Comparison of ENCODE assay signal across 25 mouse cellular contexts in the genomic region with DNA sequence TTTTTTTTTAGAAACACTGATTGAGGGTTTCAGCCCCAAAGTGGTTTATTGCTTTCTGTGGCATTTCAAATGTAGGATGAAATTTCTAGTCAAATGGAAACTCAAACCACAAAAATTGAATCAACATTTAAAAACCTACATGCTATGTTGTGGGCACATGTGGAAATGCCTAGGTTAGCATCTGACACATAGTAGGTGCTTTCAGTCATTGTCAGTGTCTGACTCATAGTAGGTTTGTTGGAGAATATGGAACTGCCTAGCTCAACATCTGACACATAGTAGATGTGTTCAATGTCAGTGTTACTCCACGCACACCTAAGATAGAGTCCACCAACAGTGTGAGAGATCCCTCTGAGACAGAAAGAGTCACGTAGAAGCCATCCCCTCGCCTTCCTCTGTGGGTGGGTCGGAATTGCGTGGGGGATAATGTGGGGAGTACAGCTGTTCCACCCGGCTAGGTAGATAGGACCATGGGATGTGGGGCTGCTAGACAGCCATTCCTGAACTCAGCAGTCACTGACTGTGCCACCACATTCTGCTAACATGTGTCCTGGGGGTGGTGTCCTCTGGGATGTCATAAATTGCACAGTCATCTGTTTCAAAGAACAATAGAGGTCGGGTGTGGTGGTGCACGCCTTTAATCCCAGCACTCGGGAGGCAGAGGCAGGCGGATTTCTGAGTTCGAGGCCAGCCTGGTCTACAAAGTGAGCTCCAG. TPM values are rescaled to one million over a fixed set of nuclear protein-coding genes. Genes with fewer than 3 reads are reported as not detected.
"Had no signal": no experiment of that assay in that cellular context is flagged by ENCODE, and none has a peak within 500 bp of the region (broad histone marks: within the 10 kb centered on the region; RNA-seq: fewer than 3 reads in every experiment).

No protein-coding gene starts in this region.

- H3K27ac ChIP-seq: heart, adult 2 months; heart, embryonic 13.5 days; heart, embryonic 15.5 days; hindbrain, embryonic 10.5 days; hindbrain, embryonic 12.5 days; hindbrain, embryonic 14.5 days; kidney, embryonic 15.5 days; kidney, postnatal 0 days; left cerebral cortex, adult 2 months; limb, embryonic 10.5 days; limb, embryonic 12.5 days; liver, embryonic 13.5 days; liver, embryonic 15.5 days had no signal

- H3K9ac ChIP-seq: heart, embryonic 13.5 days; heart, embryonic 15.5 days; hindbrain, embryonic 12.5 days; hindbrain, embryonic 14.5 days; kidney, embryonic 15.5 days; limb, embryonic 12.5 days; liver, embryonic 13.5 days; liver, embryonic 15.5 days had no signal

- H3K4me1 ChIP-seq: heart, embryonic 13.5 days; heart, embryonic 15.5 days; kidney, embryonic 15.5 days; limb, embryonic 10.5 days; limb, embryonic 12.5 days; liver, embryonic 13.5 days; liver, embryonic 15.5 days had no signal

- H3K4me3 ChIP-seq: heart, adult 2 months; heart, embryonic 13.5 days; heart, embryonic 15.5 days; hindbrain, embryonic 10.5 days; hindbrain, embryonic 12.5 days; kidney, embryonic 15.5 days; left cerebral cortex, adult 2 months; limb, embryonic 10.5 days; limb, embryonic 12.5 days; liver, embryonic 13.5 days; liver, embryonic 15.5 days had no signal

- H3K36me3 ChIP-seq: heart, embryonic 13.5 days; heart, embryonic 15.5 days; hindbrain, embryonic 10.5 days; hindbrain, embryonic 12.5 days; kidney, embryonic 15.5 days; limb, embryonic 10.5 days; limb, embryonic 12.5 days; liver, embryonic 13.5 days; liver, embryonic 15.5 days had no signal

- H3K9me3 ChIP-seq: heart, embryonic 13.5 days; heart, embryonic 15.5 days; hindbrain, embryonic 10.5 days; hindbrain, embryonic 12.5 days; kidney, embryonic 15.5 days; limb, embryonic 10.5 days; limb, embryonic 12.5 days; liver, embryonic 13.5 days; liver, embryonic 15.5 days had no signal

- ATAC-seq: hindbrain, embryonic 16.5 days; intestine, embryonic 16.5 days had no signal

- DNase-seq: gastrocnemius, postnatal 14 days; gastrocnemius, postnatal 36 days; heart, adult 11 months; heart, adult 2 months; heart, postnatal 4 days; kidney, adult 11 months; kidney, adult 2 months; kidney, adult 9 months; kidney, postnatal 14 days; kidney, postnatal 36 days; liver; liver, embryonic 13.5 days had no signal

RNA-seq across cellular contexts. Expression of gene Fbxo47, which starts 24.8 kb away (rescaled TPM):
- total RNA-seq: gastrocnemius, postnatal 36 days had no signal
